Mouse (Mus musculus) spleen, adult 10 weeks (tissue): ENCODE data around the gene Myo1c. TPM values are rescaled to one million over a fixed set of nuclear protein-coding genes. Genes with fewer than 3 reads are reported as not detected.

Source experiments
- polyA plus RNA-seq: library from polyadenylated mRNA; stranded (reverse); fragments of 350-450 nt; fragmentation: Illumina TruSeq; extraction: RNeasy Lipid Tissue Mini Kit (QIAGEN cat#74804); gene quantifications from one replicate; pipeline ENCODE4 v1.2.3, GENCODE M21; 2015; ENCODE audit warnings: low replicate concordance; ENCODE audit not compliant: insufficient read depth

The Myo1c gene
- 74.6 TPM for polyA plus RNA-seq

DNA sequence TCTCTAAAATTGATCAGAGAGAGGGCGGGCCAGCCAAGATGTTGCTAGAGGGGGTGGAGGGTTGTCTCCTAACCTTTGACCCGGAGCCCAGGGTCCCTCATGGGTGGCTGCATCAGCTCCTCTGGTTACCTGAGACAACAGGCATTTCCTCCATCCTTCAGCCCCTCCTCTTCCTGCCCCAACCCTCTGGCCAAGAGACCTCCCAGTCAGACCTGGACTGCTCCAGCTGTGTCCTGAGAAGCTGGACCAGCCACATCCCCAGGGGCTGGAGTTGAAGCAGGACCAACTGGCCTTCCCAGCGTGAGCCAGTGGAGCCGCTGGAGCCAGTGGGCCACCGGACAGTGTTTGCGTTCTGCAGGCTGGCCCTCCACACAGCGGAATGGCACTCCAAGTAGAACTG, at the start of gene Myo1c:
Gene Myo1c (plus strand): TSS at position 194 of the 400 bp plus-strand sequence.

DNA sequence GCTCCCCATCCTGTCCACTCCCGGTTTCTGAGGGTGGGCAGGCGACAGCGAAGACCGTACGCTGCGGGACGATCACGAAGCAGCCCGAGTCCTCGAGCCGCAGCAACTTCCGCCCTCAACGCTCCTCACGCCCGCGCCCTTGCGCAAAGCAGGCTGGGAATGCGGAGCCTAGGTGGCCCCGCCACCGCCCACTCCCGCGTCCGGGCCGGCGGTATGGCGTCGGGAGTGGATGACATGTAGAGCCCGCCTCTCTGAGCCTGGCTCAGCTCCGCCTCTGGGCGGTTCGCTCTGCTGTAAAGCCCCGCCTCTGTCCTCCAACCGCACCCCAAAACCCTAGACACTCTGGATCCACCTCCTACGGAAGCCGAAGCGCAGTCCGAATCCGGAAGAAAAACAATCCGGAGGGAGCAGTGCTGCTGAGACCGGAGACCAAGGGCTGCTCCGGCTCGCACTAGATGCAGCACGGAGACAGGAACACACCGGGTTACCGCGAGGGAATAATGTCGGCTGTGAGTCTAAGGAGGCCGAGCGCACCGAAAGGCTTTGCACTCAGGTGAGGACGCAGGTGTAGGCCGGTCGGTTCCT, 19.6 kb upstream of the Myo1c start, which contains the start of gene Inpp5k:
Gene Inpp5k (plus strand): TSS at position 344 of the 585 bp plus-strand sequence.

DNA sequence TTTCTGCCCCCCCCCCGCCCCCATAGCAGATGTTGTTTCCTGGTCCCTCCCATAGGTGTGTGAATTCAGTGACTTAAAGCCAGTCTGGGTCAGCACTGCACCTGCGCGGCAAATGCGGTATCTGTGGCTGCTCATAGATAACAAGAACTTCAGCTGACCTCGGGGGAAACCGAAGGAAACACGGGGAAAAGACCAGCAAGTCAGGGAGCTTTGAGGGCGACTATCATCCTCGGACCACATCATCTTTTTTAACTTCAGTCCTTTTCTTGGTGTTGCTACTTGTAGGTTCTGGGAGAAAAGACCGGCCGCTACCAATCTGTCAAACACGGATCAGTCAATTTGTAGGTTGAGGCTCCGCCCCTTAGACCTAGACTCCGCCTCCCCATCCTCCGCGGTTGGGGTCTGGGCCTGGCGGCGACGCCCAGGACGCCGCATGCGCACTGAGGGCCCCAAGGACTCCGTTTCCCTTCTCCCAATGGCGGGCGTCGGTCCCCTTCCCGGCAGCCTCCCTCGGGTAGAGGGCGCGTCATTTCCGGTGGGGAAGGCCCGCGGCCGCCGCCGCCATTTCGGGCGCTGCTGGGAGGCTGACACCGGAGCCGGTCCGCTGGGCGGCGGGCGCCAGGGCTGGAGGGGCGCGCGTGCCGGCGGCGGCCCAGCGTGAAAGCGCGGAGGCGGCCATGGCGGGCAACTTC, 28.6 kb downstream of the Myo1c start, which contains the start of gene Crk:
Gene Crk (plus strand): TSS at position 513 of the 692 bp plus-strand sequence.

Other genes starting within 250 kb of the Myo1c start
- gene Serpinf1, start 227.8 kb upstream of the Myo1c start, polyA plus RNA-seq: 10.2 TPM
- 0.11 TPM for gene Serpinf2, start 210.9 kb upstream of the Myo1c start, polyA plus RNA-seq
- gene Wdr81, start 195.8 kb upstream of the Myo1c start, polyA plus RNA-seq: 9.7 TPM
- gene Tlcd2, start 188.8 kb upstream of the Myo1c start, polyA plus RNA-seq: 5.4 TPM
- gene Prpf8, start 163.7 kb upstream of the Myo1c start, polyA plus RNA-seq: 119 TPM
- gene Rilp, start 140.4 kb upstream of the Myo1c start, polyA plus RNA-seq: 1.1 TPM
- 1.8 TPM for gene Scarf1, start 137.0 kb upstream of the Myo1c start, polyA plus RNA-seq
- 27.9 TPM for gene Slc43a2, start 118.8 kb upstream of the Myo1c start, polyA plus RNA-seq
- 254 TPM for gene Pitpna, start 62.4 kb upstream of the Myo1c start, polyA plus RNA-seq
- 83.1 TPM for gene Inpp5k, start 19.5 kb upstream of the Myo1c start, polyA plus RNA-seq
- 99.9 TPM for gene Crk, start 28.8 kb downstream of the Myo1c start, polyA plus RNA-seq
- 484 TPM for gene Ywhae, start 82.4 kb downstream of the Myo1c start, polyA plus RNA-seq
- not detected for gene Doc2b, start 145.5 kb downstream of the Myo1c start, polyA plus RNA-seq